Mouse (Mus musculus): ENCODE data around the gene Mybpc2. TPM values are rescaled to one million over a fixed set of nuclear protein-coding genes. Genes with fewer than 3 reads are reported as not detected.

Mybpc2 gene
- polyA plus RNA-seq, 1 experiment from 2014 or later, result 0.43 TPM

GRCm38 (mm10) chr7:44488545-44488944 lies 35.9 kb downstream of the Mybpc2 start:
- Histone ChIP-seq H3K27ac (ENCODE audit: low read length) (no peak overlapping the region), H3K4me2 (replicated peaks; ENCODE audit: low read depth, low read length) (no peak overlapping the region), H3K27me3 (ENCODE audit: control insufficient read depth, insufficient read depth, low read length) (no peaks in the 10 kb centered on the region), H3K36me3 (ENCODE audit: control insufficient read depth, insufficient read depth, low read length) (peaks cover 34% of the 10 kb centered on the region), H3K9ac (replicated peaks; ENCODE audit: low read depth, low read length) (no peak overlapping the region), H3K4me1 (ENCODE audit: control insufficient read depth, insufficient read depth, low read length) (no peaks in the 10 kb centered on the region), H3K9me3 (ENCODE audit: control insufficient read depth, low read depth, low read length) (no peaks in the 10 kb centered on the region), H3K4me3 (ENCODE audit: low read depth, low read length) (no peak overlapping the region)
- ATAC-seq (ENCODE audit: insufficient number of reproducible peaks, insufficient read depth, low FRiP score, low read depth), result no peak
- 89% methylated on average over 8 of the region's 8 CpGs for WGBS

DNA sequence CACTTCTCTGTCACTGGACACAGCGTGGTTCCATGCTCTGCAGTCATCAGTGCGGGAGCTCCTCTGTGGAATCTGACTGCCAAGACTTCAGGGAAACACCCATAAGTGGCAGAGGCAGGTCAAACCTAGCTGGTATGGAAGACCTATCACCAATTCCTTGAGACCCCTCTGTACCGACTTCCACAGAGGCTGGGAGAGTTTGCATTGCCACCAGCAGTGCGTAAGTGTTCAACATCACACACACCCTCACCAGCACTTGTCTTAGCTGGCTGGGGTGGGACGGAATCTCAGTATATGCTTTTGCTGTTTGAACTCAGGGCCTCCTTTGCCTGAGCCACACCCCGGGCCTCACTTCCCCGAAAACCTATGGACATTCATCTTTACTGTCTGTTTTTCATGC lies 36.5 kb downstream of the Mybpc2 start:
- no peak overlapping the region for H3K4me3 ChIP-seq (ENCODE audit: low read depth, low read length)
- no peaks in the 10 kb centered on the region for H3K9me3 ChIP-seq (ENCODE audit: control insufficient read depth, low read depth, low read length)
- H3K36me3 ChIP-seq (ENCODE audit: control insufficient read depth, insufficient read depth, low read length), result peaks cover 31% of the 10 kb centered on the region
- no peak overlapping the region for H3K9ac ChIP-seq (replicated peaks; ENCODE audit: low read depth, low read length)
- H3K4me1 ChIP-seq (ENCODE audit: control insufficient read depth, insufficient read depth, low read length), result no peaks in the 10 kb centered on the region
- 87% methylated on average over 7 of the region's 7 CpGs for WGBS
- H3K4me2 ChIP-seq (replicated peaks; ENCODE audit: low read depth, low read length), result no peak overlapping the region
- H3K27me3 ChIP-seq (ENCODE audit: control insufficient read depth, insufficient read depth, low read length), result no peaks in the 10 kb centered on the region
- ATAC-seq (ENCODE audit: insufficient number of reproducible peaks, insufficient read depth, low FRiP score, low read depth), result no peak
- no peak overlapping the region for H3K27ac ChIP-seq (ENCODE audit: low read length)

- H3K36me3 ChIP-seq (ENCODE audit: control insufficient read depth, insufficient read depth, low read length), result peaks cover 23% of the 10 kb centered on the region
- H3K27me3 ChIP-seq (ENCODE audit: control insufficient read depth, insufficient read depth, low read length), result no peaks in the 10 kb centered on the region
- H3K4me2 ChIP-seq (replicated peaks; ENCODE audit: low read depth, low read length), result no peak overlapping the region
- no peak overlapping the region for H3K4me3 ChIP-seq (ENCODE audit: low read depth, low read length)
- WGBS, result 70% methylated on average over 13 of the region's 13 CpGs
- ATAC-seq (ENCODE audit: insufficient number of reproducible peaks, insufficient read depth, low FRiP score, low read depth), result no peak
- H3K9me3 ChIP-seq (ENCODE audit: control insufficient read depth, low read depth, low read length), result no peaks in the 10 kb centered on the region
- H3K9ac ChIP-seq (replicated peaks; ENCODE audit: low read depth, low read length), result no peak overlapping the region
- H3K27ac ChIP-seq (ENCODE audit: low read length), result no peak overlapping the region
- no peaks in the 10 kb centered on the region for H3K4me1 ChIP-seq (ENCODE audit: control insufficient read depth, insufficient read depth, low read length)
Observed at GRCm38 (mm10) chr7:44486927-44487575, 37.4 kb downstream of the Mybpc2 start.

DNA sequence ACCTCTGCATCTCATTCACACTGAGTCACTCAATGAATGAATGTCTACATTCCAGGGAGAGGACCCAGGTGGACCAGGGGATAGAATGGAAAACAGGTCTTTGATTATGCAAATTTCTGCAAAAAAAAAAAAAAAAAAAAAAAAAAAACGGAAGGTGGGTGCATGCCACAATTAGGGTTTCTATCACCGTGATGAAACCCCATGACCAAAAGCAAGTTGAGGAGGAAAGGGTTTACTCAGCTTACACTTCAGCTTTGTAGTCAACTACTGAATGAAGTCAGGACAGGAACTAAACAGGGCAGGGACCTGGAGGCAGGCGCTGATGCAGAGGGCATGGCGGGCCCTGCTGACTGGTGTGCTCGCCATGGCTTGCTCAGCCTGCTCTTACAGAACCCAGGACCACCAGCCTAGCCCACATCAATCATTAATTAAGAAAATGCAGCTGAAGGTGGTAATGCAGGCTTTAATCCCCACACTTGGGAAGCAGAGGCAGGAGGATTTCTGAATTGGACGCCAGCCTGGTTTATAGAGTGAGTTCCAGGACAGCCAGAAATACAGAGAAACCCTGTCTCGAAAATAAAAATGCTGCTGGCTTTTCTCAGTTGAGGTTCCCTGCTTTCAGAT lies 38.8 kb downstream of the Mybpc2 start:
- H3K27ac ChIP-seq (ENCODE audit: low read length), result no peak overlapping the region

GRCm38 (mm10) chr7:44484841-44485571 lies 39.5 kb downstream of the Mybpc2 start:
- Histone ChIP-seq H3K4me1 (ENCODE audit: control insufficient read depth, insufficient read depth, low read length) (no peaks in the 10 kb centered on the region), H3K4me3 (ENCODE audit: low read depth, low read length) (no peak overlapping the region), H3K27me3 (ENCODE audit: control insufficient read depth, insufficient read depth, low read length) (no peaks in the 10 kb centered on the region), H3K9me3 (ENCODE audit: control insufficient read depth, low read depth, low read length) (no peaks in the 10 kb centered on the region), H3K27ac (ENCODE audit: low read length) (no peak overlapping the region), H3K4me2 (replicated peaks; ENCODE audit: low read depth, low read length) (no peak overlapping the region), H3K36me3 (ENCODE audit: control insufficient read depth, insufficient read depth, low read length) (peaks cover 3% of the 10 kb centered on the region), H3K9ac (replicated peaks; ENCODE audit: low read depth, low read length) (no peak overlapping the region)
- 38% methylated on average over 5 of the region's 5 CpGs for WGBS
- peak; percentile 57; the same call in 1 of the 2 replicates for ATAC-seq (ENCODE audit: insufficient number of reproducible peaks, insufficient read depth, low FRiP score, low read depth)

More for the DNA sequence above, 38.8 kb downstream of the Mybpc2 start:
- WGBS, result 65% methylated on average over 7 of the region's 7 CpGs
- Histone ChIP-seq H3K36me3 (ENCODE audit: control insufficient read depth, insufficient read depth, low read length) (peaks cover 10% of the 10 kb centered on the region), H3K27me3 (ENCODE audit: control insufficient read depth, insufficient read depth, low read length) (no peaks in the 10 kb centered on the region), H3K9ac (replicated peaks; ENCODE audit: low read depth, low read length) (no peak overlapping the region), H3K4me1 (ENCODE audit: control insufficient read depth, insufficient read depth, low read length) (no peaks in the 10 kb centered on the region), H3K4me2 (replicated peaks; ENCODE audit: low read depth, low read length) (no peak overlapping the region), H3K9me3 (ENCODE audit: control insufficient read depth, low read depth, low read length) (no peaks in the 10 kb centered on the region), H3K4me3 (ENCODE audit: low read depth, low read length) (no peak overlapping the region)
- ATAC-seq (ENCODE audit: insufficient number of reproducible peaks, insufficient read depth, low FRiP score, low read depth), result no peak

DNA sequence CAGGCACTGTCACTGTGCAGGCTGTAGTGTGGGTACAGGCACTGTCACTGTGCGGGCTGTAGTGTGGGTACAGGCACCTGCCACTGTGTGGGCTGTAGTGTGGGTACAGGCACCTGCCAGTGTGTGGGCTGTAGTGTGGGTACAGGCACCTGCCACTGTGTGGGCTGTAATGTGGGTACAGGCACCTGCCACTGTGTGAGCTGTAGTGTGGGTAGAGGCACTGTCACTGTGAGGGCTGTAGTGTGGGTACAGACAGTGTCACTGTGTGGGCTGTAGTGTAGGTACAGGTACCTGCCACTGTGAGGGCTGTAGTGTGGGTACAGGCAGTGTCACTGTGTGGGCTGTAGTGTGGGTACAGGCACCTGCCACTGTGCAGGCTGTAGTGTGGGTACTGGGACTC lies 40.3 kb downstream of the Mybpc2 start:
- Histone ChIP-seq H3K27ac (ENCODE audit: low read length) (no peak overlapping the region), H3K36me3 (ENCODE audit: control insufficient read depth, insufficient read depth, low read length) (no peaks in the 10 kb centered on the region), H3K4me3 (ENCODE audit: low read depth, low read length) (no peak overlapping the region), H3K9ac (replicated peaks; ENCODE audit: low read depth, low read length) (no peak overlapping the region), H3K9me3 (ENCODE audit: control insufficient read depth, low read depth, low read length) (no peaks in the 10 kb centered on the region), H3K27me3 (ENCODE audit: control insufficient read depth, insufficient read depth, low read length) (no peaks in the 10 kb centered on the region), H3K4me2 (replicated peaks; ENCODE audit: low read depth, low read length) (no peak overlapping the region), H3K4me1 (ENCODE audit: control insufficient read depth, insufficient read depth, low read length) (no peaks in the 10 kb centered on the region)
- no peak for ATAC-seq (ENCODE audit: insufficient number of reproducible peaks, insufficient read depth, low FRiP score, low read depth)
- WGBS, result 93% methylated on average over 1 of the region's 1 CpGs

GRCm38 (mm10) chr7:44482836-44483435 lies 41.5 kb downstream of the Mybpc2 start:
- no peak overlapping the region for H3K9ac ChIP-seq (replicated peaks; ENCODE audit: low read depth, low read length)
- H3K27me3 ChIP-seq (ENCODE audit: control insufficient read depth, insufficient read depth, low read length), result no peaks in the 10 kb centered on the region
- H3K4me2 ChIP-seq (replicated peaks; ENCODE audit: low read depth, low read length), result no peak overlapping the region
- no peaks in the 10 kb centered on the region for H3K36me3 ChIP-seq (ENCODE audit: control insufficient read depth, insufficient read depth, low read length)
- WGBS, result 67% methylated on average over 3 of the region's 3 CpGs
- no peaks in the 10 kb centered on the region for H3K4me1 ChIP-seq (ENCODE audit: control insufficient read depth, insufficient read depth, low read length)
- no peak overlapping the region for H3K27ac ChIP-seq (ENCODE audit: low read length)
- no peaks in the 10 kb centered on the region for H3K9me3 ChIP-seq (ENCODE audit: control insufficient read depth, low read depth, low read length)
- ATAC-seq (ENCODE audit: insufficient number of reproducible peaks, insufficient read depth, low FRiP score, low read depth), result peak; percentile 29; the same call in 1 of the 2 replicates
- H3K4me3 ChIP-seq (ENCODE audit: low read depth, low read length), result no peak overlapping the region

DNA sequence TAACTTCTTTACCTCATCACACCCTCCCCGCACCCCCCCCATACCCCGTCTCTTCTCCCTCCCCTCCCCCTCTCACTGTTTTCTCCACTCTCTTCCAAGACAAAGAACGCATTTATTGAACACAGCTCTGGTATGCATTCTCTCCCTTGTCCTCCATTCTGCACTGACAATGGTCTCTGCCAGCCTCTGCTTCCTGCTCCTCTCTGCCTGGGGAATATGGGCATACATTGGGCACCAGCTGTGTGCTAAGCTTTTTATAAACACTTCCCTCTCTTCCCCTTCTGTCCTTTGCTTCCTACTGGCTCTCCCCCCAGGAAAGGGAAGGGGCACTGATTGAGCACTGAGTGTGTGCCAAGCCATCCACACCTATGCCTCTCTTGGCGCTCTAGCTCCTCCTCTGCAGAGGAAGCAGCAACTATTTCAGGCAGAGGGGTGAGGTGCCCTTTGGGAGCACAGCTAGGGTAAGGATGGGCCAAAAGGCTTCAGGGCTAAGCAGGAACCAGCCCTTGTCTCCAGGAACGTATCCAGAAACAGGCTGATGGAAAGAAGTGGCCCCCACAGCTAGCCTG lies 49.3 kb downstream of the Mybpc2 start:
- no peaks in the 10 kb centered on the region for H3K9me3 ChIP-seq (ENCODE audit: control insufficient read depth, low read depth, low read length)
- no peak overlapping the region for H3K4me2 ChIP-seq (replicated peaks; ENCODE audit: low read depth, low read length)
- no peaks in the 10 kb centered on the region for H3K4me1 ChIP-seq (ENCODE audit: control insufficient read depth, insufficient read depth, low read length)
- no peak overlapping the region for H3K9ac ChIP-seq (replicated peaks; ENCODE audit: low read depth, low read length)
- H3K27me3 ChIP-seq (ENCODE audit: control insufficient read depth, insufficient read depth, low read length), result no peaks in the 10 kb centered on the region
- ATAC-seq (ENCODE audit: insufficient number of reproducible peaks, insufficient read depth, low FRiP score, low read depth), result no peak
- 33% methylated on average over 5 of the region's 5 CpGs for WGBS
- no peaks in the 10 kb centered on the region for H3K36me3 ChIP-seq (ENCODE audit: control insufficient read depth, insufficient read depth, low read length)
- H3K4me3 ChIP-seq (ENCODE audit: low read depth, low read length), result no peak overlapping the region
- H3K27ac ChIP-seq (ENCODE audit: low read length), result peak overlapping the region; percentile 52; the same call in 1 of the 2 replicates
